ENCODE assay signal across 11 mouse cellular contexts in the genomic region with DNA sequence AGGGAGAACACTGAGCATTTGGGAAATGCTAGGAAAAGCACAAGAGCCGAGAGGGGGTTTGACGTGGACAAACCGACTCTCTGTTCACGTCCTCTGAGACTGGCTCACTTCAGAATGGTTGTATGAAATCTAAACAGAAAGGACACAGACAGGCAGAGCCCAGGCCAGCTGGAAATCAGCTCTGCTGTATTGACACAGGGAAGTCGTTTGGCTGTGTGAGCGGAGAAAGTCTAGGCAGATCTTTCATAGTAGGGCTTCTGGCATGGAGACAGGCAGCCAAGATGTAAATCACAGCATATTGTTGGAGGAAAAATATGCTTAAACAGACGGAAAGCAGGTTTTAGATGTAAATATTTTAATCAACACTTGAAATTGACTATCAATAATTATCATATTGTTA. TPM values are rescaled to one million over a fixed set of nuclear protein-coding genes. Genes with fewer than 3 reads are reported as not detected.
DNase-seq lines count a peak whose midpoint lies in the region; ATAC-seq and TF ChIP-seq lines count a peak whose summit lies in the region.
"Had no signal": no experiment of that assay in that cellular context is flagged by ENCODE, and none has a peak within 500 bp of the region (broad histone marks: within the 10 kb centered on the region; RNA-seq: fewer than 3 reads in every experiment).

No protein-coding gene starts in this region.

- H3K27me3 ChIP-seq in heart, embryonic 15.5 days, result 0 out of 2 replicates have a peak, but pooled peaks cover 9% of the 10 kb centered on the region
- H3K27me3 ChIP-seq in stomach, embryonic 14.5 days (ENCODE audit: control insufficient read depth, insufficient read depth, low read length), result no peaks in the 10 kb centered on the region
- no peaks in the 10 kb centered on the region for H3K27me3 ChIP-seq in stomach, postnatal 0 days (ENCODE audit: control insufficient read depth, insufficient read depth, low read length)
- H3K27me3 ChIP-seq in midbrain, embryonic 14.5 days (ENCODE audit: control insufficient read depth, insufficient read depth, low read length), result no peaks in the 10 kb centered on the region

- H3K4me1 ChIP-seq in heart, embryonic 15.5 days (replicated peaks), result peaks cover 9% of the 10 kb centered on the region
- peaks cover 7% of the 10 kb centered on the region for H3K4me1 ChIP-seq in stomach, embryonic 14.5 days (ENCODE audit: control insufficient read depth, insufficient read depth, low read length)
- no peaks in the 10 kb centered on the region; the same call in 1 of the 2 replicates for H3K4me1 ChIP-seq in stomach, postnatal 0 days (replicated peaks; ENCODE audit: control insufficient read depth, insufficient read depth)
- H3K4me1 ChIP-seq in midbrain, embryonic 14.5 days (ENCODE audit: control insufficient read depth, insufficient read depth, low read length), result peaks cover 30% of the 10 kb centered on the region

- 25% methylated on average over 7 of the region's 7 CpGs for WGBS in heart, embryonic 15.5 days
- WGBS in stomach, embryonic 14.5 days, result 13% methylated on average over 7 of the region's 7 CpGs
- WGBS in stomach, postnatal 0 days, result 18% methylated on average over 7 of the region's 7 CpGs
- 60% methylated on average over 7 of the region's 7 CpGs for WGBS in midbrain, embryonic 14.5 days

- H3K4me3 ChIP-seq in heart, embryonic 15.5 days, result no peak overlapping the region
- no peak overlapping the region for H3K4me3 ChIP-seq in stomach, embryonic 14.5 days (ENCODE audit: low read depth, low read length)
- no peak overlapping the region for H3K4me3 ChIP-seq in stomach, postnatal 0 days (ENCODE audit: low read depth, low read length)
- no peak overlapping the region for H3K4me3 ChIP-seq in midbrain, embryonic 14.5 days (replicated peaks; ENCODE audit: low read depth, low read length)
- H3K4me3 ChIP-seq: gastrocnemius, adult 2 months had no signal

- peak overlapping the region; percentile 32; the same call in 1 of the 2 replicates for H3K4me2 ChIP-seq in heart, embryonic 15.5 days
- H3K4me2 ChIP-seq in stomach, embryonic 14.5 days (replicated peaks; ENCODE audit: low read depth, low read length), result peak overlapping the region; percentile 0; the same call in 1 of the 2 replicates
- no peak overlapping the region; the same call in 1 of the 2 replicates for H3K4me2 ChIP-seq in stomach, postnatal 0 days (replicated peaks; ENCODE audit: low read depth)
- peak overlapping the region; percentile 30 for H3K4me2 ChIP-seq in midbrain, embryonic 14.5 days (ENCODE audit: low read length)

- no peak for TF ChIP-seq CTCF in stomach, postnatal 0 days (IDR thresholded peaks at IDR 0.05; ENCODE audit: low read depth)

- H3K9me3 ChIP-seq in heart, embryonic 15.5 days (replicated peaks), result no peaks in the 10 kb centered on the region
- H3K9me3 ChIP-seq in stomach, embryonic 14.5 days (ENCODE audit: control insufficient read depth, low read depth, low read length), result no peaks in the 10 kb centered on the region
- H3K9me3 ChIP-seq in stomach, postnatal 0 days (ENCODE audit: control insufficient read depth, low read length), result no peaks in the 10 kb centered on the region
- H3K9me3 ChIP-seq in midbrain, embryonic 14.5 days (ENCODE audit: control insufficient read depth, low read length), result 0 out of 2 replicates have a peak, but pooled peaks cover 5% of the 10 kb centered on the region

- no peak for ATAC-seq in heart, embryonic 15.5 days (replicated peaks; ENCODE audit: insufficient number of reproducible peaks, insufficient read depth, low FRiP score, low read depth)
- peak; percentile 51; the same call in 1 of the 2 replicates for ATAC-seq in stomach, embryonic 14.5 days (ENCODE audit: insufficient number of reproducible peaks, insufficient read depth, low FRiP score, low read depth)
- ATAC-seq in stomach, postnatal 0 days (ENCODE audit: low FRiP score, low TSS enrichment), result no peak
- ATAC-seq in midbrain, embryonic 14.5 days (ENCODE audit: low FRiP score, low TSS enrichment), result no peak
- no peak for ATAC-seq in monocyte, adult 5-6 weeks (replicated peaks; ENCODE audit: insufficient number of reproducible peaks, low FRiP score, low TSS enrichment, poor library complexity, severe bottlenecking)

- DNase-seq in heart, adult 9 months (ENCODE audit: low spot score in 2 of 2), result no peak
- DNase-seq in stomach, postnatal 0 days (ENCODE audit: low spot score), result no peak
- peak; percentile 41 for DNase-seq in midbrain, embryonic 14.5 days
- DNase-seq in Muller cell, postnatal 12 days (ENCODE audit: inconsistent ontology term), result no peak
- DNase-seq: gastrocnemius, adult 2 months; kidney, adult 18-20 months; right cerebral cortex, postnatal 25 days had no signal

- no peaks in the 10 kb centered on the region for H3K36me3 ChIP-seq in heart, embryonic 15.5 days
- no peaks in the 10 kb centered on the region for H3K36me3 ChIP-seq in stomach, embryonic 14.5 days (ENCODE audit: control insufficient read depth, insufficient read depth, low read length)
- H3K36me3 ChIP-seq in stomach, postnatal 0 days (ENCODE audit: control insufficient read depth, insufficient read depth, low read length), result no peaks in the 10 kb centered on the region
- no peaks in the 10 kb centered on the region for H3K36me3 ChIP-seq in midbrain, embryonic 14.5 days (ENCODE audit: control insufficient read depth, insufficient read depth, low read length)

- H3K27ac ChIP-seq in heart, embryonic 15.5 days, result no peak overlapping the region
- H3K27ac ChIP-seq in stomach, embryonic 14.5 days (ENCODE audit: low read length), result no peak overlapping the region; the same call in 1 of the 2 replicates
- no peak overlapping the region for H3K27ac ChIP-seq in stomach, postnatal 0 days (replicated peaks)
- peak overlapping the region; percentile 58 for H3K27ac ChIP-seq in midbrain, embryonic 14.5 days (replicated peaks; ENCODE audit: low read depth, low read length)
- H3K27ac ChIP-seq: gastrocnemius, adult 2 months had no signal

- TF ChIP-seq EP300 in stomach, postnatal 0 days (optimal IDR thresholded peaks at IDR 0.05), result no peak

- H3K9ac ChIP-seq in heart, embryonic 15.5 days, result no peak overlapping the region
- no peak overlapping the region for H3K9ac ChIP-seq in stomach, embryonic 14.5 days (replicated peaks; ENCODE audit: low read depth, low read length)
- H3K9ac ChIP-seq in stomach, postnatal 0 days (ENCODE audit: low read length), result no peak overlapping the region
- no peak overlapping the region for H3K9ac ChIP-seq in midbrain, embryonic 14.5 days (replicated peaks; ENCODE audit: low read length)

RNA-seq across cellular contexts. Expression of a gene that starts 5.4 kb away (rescaled TPM):
- 0.59 and 4.2 TPM in 2 replicates for polyA plus RNA-seq in heart, embryonic 15.5 days (2015; fragmentation: Nextera tagmentation; extraction: Ambion mirVana)
- 33.1 and 34.3 TPM in 2 replicates for polyA plus RNA-seq in stomach, embryonic 14.5 days (2014; fragmentation: Nextera tagmentation; extraction: Ambion mirVana)
- polyA plus RNA-seq in stomach, postnatal 0 days (2015; fragmentation: Nextera tagmentation; extraction: Ambion mirVana), result 64.5 and 71.2 TPM in 2 replicates
- polyA plus RNA-seq in midbrain, embryonic 14.5 days (2014; fragmentation: Nextera tagmentation; extraction: Ambion mirVana), result 390 and 565 TPM in 2 replicates
- total RNA-seq in monocyte, adult 5-6 weeks (2017), result not detected in 3 replicates
- total RNA-seq: gastrocnemius, adult 2 months had no signal

RNA-seq across cellular contexts. Expression of a gene that starts 29.4 kb away (rescaled TPM):
- polyA plus RNA-seq in heart, embryonic 15.5 days (2015; fragmentation: Nextera tagmentation; extraction: Ambion mirVana), result 0.10 TPM in 1 of 2 replicates, not detected in the other
- polyA plus RNA-seq in stomach, embryonic 14.5 days (2014; fragmentation: Nextera tagmentation; extraction: Ambion mirVana), result 0.52 and 0.90 TPM in 2 replicates
- 0.19 and 0.23 TPM in 2 replicates for polyA plus RNA-seq in stomach, postnatal 0 days (2015; fragmentation: Nextera tagmentation; extraction: Ambion mirVana)
- polyA plus RNA-seq in midbrain, embryonic 14.5 days (2014; fragmentation: Nextera tagmentation; extraction: Ambion mirVana), result not detected in 2 replicates
- total RNA-seq in monocyte, adult 5-6 weeks (2017), result 0.11 to 0.29 TPM in 2 of 3 replicates, not detected in the other
- total RNA-seq: gastrocnemius, adult 2 months; left cerebral cortex, postnatal 10 days had no signal
